Mouse (Mus musculus) heart, postnatal 0 days (tissue): ENCODE measurements around the gene Hdac6. TPM values are rescaled to one million over a fixed set of nuclear protein-coding genes. Genes with fewer than 3 reads are reported as not detected.
A peak's percentile ranks its signal among the peaks of the same experiment; 100 is the strongest.

Source experiments
- ATAC-seq: fragments of 200-750 bp; cut with Nextera tagmentation; 2 replicates; pipeline ENCODE4 v1.8.0; 2017; ENCODE audit warnings: low read depth, moderate number of reproducible peaks, moderate library complexity; ENCODE audit not compliant: insufficient read depth
- DNase-seq: peaks from one replicate; pipeline ENCODE4 v3.0.0-alpha.2; 2016; ENCODE audit warnings: low spot score
- H3K27ac ChIP-seq: fragments of 300-500 bp; sonication (generic); 2 replicates; pipeline ENCODE4 v1.5.1; 2014; ENCODE audit warnings: low read depth, mild to moderate bottlenecking
- H3K27me3 ChIP-seq: fragments of 300-500 bp; sonication (generic); 2 replicates; pipeline ENCODE4 v1.6.1; 2014; ENCODE audit warnings: low read length, mixed read lengths; ENCODE audit not compliant: control insufficient read depth, insufficient read depth
- H3K36me3 ChIP-seq: fragments of 300-500 bp; sonication (generic); replicated peaks from 2 replicates; pipeline ENCODE4 v1.6.1; 2014; ENCODE audit warnings: low read length, mixed read lengths; ENCODE audit not compliant: control insufficient read depth, insufficient read depth
- H3K4me1 ChIP-seq: fragments of 300-500 bp; sonication (generic); 2 replicates; pipeline ENCODE4 v1.6.1; 2014; ENCODE audit warnings: antibody characterized with exemption; ENCODE audit not compliant: control insufficient read depth, insufficient read depth
- H3K4me2 ChIP-seq: fragments of 300-500 bp; sonication (generic); 2 replicates; pipeline ENCODE4 v1.6.1; 2014; ENCODE audit warnings: low read depth, mild to moderate bottlenecking, low read length, moderate library complexity
- H3K4me3 ChIP-seq: fragments of 300-500 bp; sonication (generic); 2 replicates; pipeline ENCODE4 v1.5.1; 2014; ENCODE audit warnings: low read depth, low read length
- H3K9ac ChIP-seq: fragments of 300-500 bp; sonication (generic); replicated peaks from 2 replicates; pipeline ENCODE4 v1.6.1; 2014; ENCODE audit warnings: low read depth, low read length, mixed read lengths
- H3K9me3 ChIP-seq: fragments of 300-500 bp; sonication (generic); replicated peaks from 2 replicates; pipeline ENCODE4 v1.6.1; 2016; ENCODE audit warnings: low read length; ENCODE audit not compliant: control insufficient read depth
- CTCF ChIP-seq: IDR thresholded peaks from 2 replicates; pipeline ENCODE4 v1.5.1; 2016; ENCODE audit warnings: antibody characterized with exemption, control low read depth, low read depth
- EP300 ChIP-seq: IDR thresholded peaks from 2 replicates; pipeline ENCODE4 v1.6.1; 2016; ENCODE audit warnings: antibody characterized with exemption, low read depth
- WGBS: fragments of 180-500 bp; shearing (Covaris S2); extraction: QIAGEN DNeasy Blood & Tissue Kit; methylation state at CpG from one replicate; pipeline ENCODE4 v1.1.7; 2014; 5-methylcytosine and 5-hydroxymethylcytosine counted together
- polyA plus RNA-seq: library from polyadenylated mRNA; unstranded; fragments of >200 nt; fragmentation: Nextera tagmentation; extraction: Ambion mirVana; gene quantifications from 2 replicates; pipeline ENCODE4 v1.2.1, GENCODE M21; 2015
- total RNA-seq: library from RNA; depleted of rRNA; stranded (reverse); fragments of >200 nt; gene quantifications from 2 replicates; pipeline ENCODE4 v1.2.3, GENCODE M21; 2014; ENCODE audit warnings: low replicate concordance; rRNA removed

Hdac6 gene
- total RNA-seq: 28.6 and 37.2 TPM in 2 replicates
- polyA plus RNA-seq: 16.2 and 18.4 TPM in 2 replicates

DNA sequence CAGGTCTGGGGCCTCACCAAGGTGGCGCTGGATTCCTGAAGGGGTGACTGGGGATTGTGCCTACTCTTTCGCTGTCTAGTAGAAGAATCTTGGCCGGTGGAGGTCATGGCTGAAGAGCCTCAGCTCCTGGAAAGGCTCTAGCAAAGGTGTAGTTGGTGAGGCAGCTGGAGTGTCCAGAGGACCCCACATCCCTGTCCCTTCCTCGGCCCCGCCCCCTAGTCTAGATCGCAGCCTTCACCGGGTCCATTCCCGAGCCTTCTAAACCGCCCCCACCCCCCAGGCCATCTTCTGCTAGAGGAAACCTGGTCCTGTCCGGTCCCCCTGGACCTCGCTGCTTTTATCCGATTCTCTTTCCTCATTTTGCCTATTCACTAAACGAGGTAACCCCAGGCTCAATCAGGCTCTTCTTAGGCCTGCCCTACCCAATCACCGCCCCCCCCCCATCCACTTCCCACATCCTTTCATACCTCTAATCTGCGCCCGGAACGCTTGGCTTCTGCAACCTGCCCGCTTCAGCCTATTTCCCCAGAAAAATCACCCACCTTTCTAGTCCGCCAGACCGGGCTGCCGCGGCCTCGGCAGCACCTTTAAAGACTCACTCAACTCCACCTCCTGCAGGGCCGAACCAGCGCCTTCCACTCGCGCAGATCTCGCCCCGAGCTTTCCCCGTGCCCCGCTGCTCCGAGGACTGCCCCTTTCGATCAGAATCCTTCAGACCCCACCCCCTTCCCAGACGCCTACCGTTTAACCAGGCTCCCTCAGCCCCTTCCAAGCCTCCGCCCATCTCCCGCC, at the start of gene Hdac6:
Gene Hdac6, minus strand, starts transcription at position 782 of the 792 bp plus-strand sequence.
- no peaks in the 10 kb centered on the region for H3K36me3 ChIP-seq
- peak within 1 kb of the TSS; percentile 48 for H3K9ac ChIP-seq
- no peaks in the 10 kb centered on the region for H3K9me3 ChIP-seq
- no peaks in the 10 kb centered on the region for H3K4me1 ChIP-seq
- WGBS: 15% methylated on average over 37 of the region's 37 CpGs
- no peak for TF ChIP-seq EP300
- TF ChIP-seq CTCF: no peak
- H3K4me2 ChIP-seq: peak within 1 kb of the TSS; percentile 64
- peak; percentile 3; the same call in 1 of the 2 replicates for ATAC-seq
- H3K27me3 ChIP-seq: no peaks in the 10 kb centered on the region
- DNase-seq: no peak
- H3K27ac ChIP-seq: peak within 1 kb of the TSS; percentile 81
- H3K4me3 ChIP-seq: peak within 1 kb of the TSS; percentile 60

- Histone ChIP-seq H3K27me3 (no peaks in the 10 kb centered on the region), H3K4me3 (no peak overlapping the region), H3K4me2 (no peak overlapping the region), H3K9ac (no peak overlapping the region), H3K4me1 (no peaks in the 10 kb centered on the region), H3K27ac (no peak overlapping the region), H3K9me3 (no peaks in the 10 kb centered on the region), H3K36me3 (no peaks in the 10 kb centered on the region)
- DNase-seq (no peak), ATAC-seq (no peak)
- 50% methylated on average over 10 of the region's 10 CpGs for WGBS
- no peak for TF ChIP-seq EP300
- TF ChIP-seq CTCF: no peak
These were observed 45.5 kb upstream of the Hdac6 start for GRCm38 (mm10) chrX:7993068-7993735.

DNA sequence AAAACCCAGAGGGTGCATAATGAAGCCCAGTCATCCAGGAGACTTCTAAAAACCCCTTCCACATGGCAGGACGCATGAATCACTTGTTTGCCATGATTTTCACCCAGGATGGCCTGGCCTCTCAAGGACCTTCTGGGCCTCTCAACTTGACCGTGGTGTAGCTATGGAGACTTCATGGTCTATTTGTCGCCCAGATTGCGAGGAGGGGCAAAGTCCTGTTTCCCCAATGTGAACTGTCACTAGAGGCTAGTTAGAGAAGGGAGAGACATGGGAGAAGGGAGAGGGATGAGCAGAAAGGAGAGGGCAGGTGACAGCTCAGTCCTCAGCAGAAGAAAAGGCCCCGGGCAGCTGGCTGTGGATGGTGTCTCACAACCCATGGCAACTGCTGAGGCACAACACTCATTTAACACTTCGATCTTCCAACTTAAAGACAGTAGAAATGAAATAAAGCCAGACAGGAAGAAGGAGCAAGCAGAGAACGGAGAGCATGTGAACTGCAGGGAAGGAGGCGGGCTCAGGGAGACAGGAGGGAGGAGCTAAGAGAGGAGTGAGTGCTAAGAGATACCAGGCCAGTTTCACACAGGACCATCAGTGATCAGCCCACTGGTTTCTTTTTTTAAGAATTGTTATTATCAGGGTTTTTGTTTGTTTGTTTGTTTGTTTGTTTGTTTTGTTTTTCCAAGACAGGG, 44.8 kb upstream of the Hdac6 start:
- WGBS: 59% methylated on average over 8 of the region's 8 CpGs
- H3K4me2 ChIP-seq: no peak overlapping the region
- no peak overlapping the region for H3K27ac ChIP-seq
- H3K36me3 ChIP-seq: no peaks in the 10 kb centered on the region
- H3K27me3 ChIP-seq: no peaks in the 10 kb centered on the region
- no peak overlapping the region for H3K4me3 ChIP-seq
- H3K9ac ChIP-seq: no peak overlapping the region
- no peaks in the 10 kb centered on the region for H3K4me1 ChIP-seq
- H3K9me3 ChIP-seq: no peaks in the 10 kb centered on the region
- DNase-seq: no peak
- no peak for ATAC-seq
- TF ChIP-seq CTCF (no peak), EP300 (no peak)

DNA sequence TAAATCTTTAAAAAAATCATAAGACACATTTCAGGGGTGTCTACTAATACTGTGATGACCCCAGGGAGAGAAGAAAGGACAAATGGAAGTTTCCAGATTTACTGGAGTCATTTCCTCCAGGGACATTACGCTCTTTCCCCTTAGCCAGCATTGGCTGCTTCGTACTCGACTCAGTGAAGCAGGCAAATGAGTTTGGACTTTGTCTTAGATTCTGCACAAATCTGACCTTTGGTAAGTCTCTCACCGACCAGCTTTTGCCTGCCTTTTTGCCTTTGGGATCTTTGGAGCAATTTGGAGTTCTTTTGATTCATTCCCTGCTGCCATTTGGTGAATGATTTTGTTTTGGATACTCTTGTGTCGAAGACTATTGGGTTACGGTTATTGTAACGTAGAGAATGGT, 33.7 kb upstream of the Hdac6 start:
- H3K4me1 ChIP-seq: no peaks in the 10 kb centered on the region
- H3K4me3 ChIP-seq: no peak overlapping the region
- no peak overlapping the region for H3K27ac ChIP-seq
- WGBS: 76% methylated on average over 7 of the region's 7 CpGs
- H3K9ac ChIP-seq: no peak overlapping the region
- no peaks in the 10 kb centered on the region for H3K27me3 ChIP-seq
- no peaks in the 10 kb centered on the region for H3K36me3 ChIP-seq
- TF ChIP-seq EP300 (no peak), CTCF (no peak)
- ATAC-seq (no peak), DNase-seq (no peak)
- no peaks in the 10 kb centered on the region for H3K9me3 ChIP-seq
- no peak overlapping the region for H3K4me2 ChIP-seq

DNA sequence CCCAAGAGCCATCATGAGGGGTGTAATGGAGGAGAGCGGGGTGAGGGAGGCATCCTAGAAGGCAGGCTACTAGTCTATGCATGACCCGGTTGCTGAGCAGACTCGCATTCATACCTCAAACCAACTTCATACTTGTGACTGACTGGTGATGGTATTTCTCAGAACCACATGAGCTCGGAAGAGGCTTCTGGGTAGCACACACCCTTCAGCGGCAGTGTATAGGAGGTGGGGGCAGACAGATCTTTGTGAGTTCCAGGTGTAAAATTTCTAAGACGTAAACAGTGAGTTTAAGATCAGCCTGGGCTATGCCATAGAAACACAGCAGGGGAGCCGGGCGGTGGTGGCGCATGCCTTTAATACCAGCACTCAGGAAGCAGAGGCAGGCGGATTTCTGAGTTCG, 30.2 kb upstream of the Hdac6 start, which contains the start of gene Gata1:
Gene Gata1, minus strand, starts transcription at position 180 of the 400 bp plus-strand sequence.
- H3K27me3 ChIP-seq: no peaks in the 10 kb centered on the region
- no peaks in the 10 kb centered on the region for H3K4me1 ChIP-seq
- H3K27ac ChIP-seq: no peak within 1 kb of the TSS
- H3K9me3 ChIP-seq: no peaks in the 10 kb centered on the region
- H3K36me3 ChIP-seq: no peaks in the 10 kb centered on the region
- H3K4me2 ChIP-seq: no peak within 1 kb of the TSS
- H3K4me3 ChIP-seq: no peak within 1 kb of the TSS
- no peak for TF ChIP-seq EP300
- no peak for TF ChIP-seq CTCF
- DNase-seq: no peak
- 90% methylated on average over 10 of the region's 11 CpGs for WGBS
- ATAC-seq: no peak
- H3K9ac ChIP-seq: no peak within 1 kb of the TSS
